Mouse (Mus musculus) adipose tissue, adult 10 weeks (tissue): ENCODE results near the gene Myocd. TPM values are rescaled to one million over a fixed set of nuclear protein-coding genes. Genes with fewer than 3 reads are reported as not detected.

Experiments
- polyA plus RNA-seq: library from polyadenylated mRNA; stranded (reverse); fragments of 350-450 nt; fragmentation: Illumina TruSeq; extraction: RNeasy Lipid Tissue Mini Kit (QIAGEN cat#74804); gene quantifications from one replicate; pipeline ENCODE4 v1.2.3, GENCODE M21; 2014; ENCODE audit warnings: low read depth, low replicate concordance

Gene Myocd
- 2.8 TPM for polyA plus RNA-seq

GRCm38 (mm10) chr11:65269851-65270473 is at the start of gene Myocd:
TSS of gene Myocd (minus strand) at chr11:65269989.

GRCm38 (mm10) chr11:65162767-65163120 is 107.0 kb downstream of the Myocd start, which contains the start of gene Arhgap44:
TSS of gene Arhgap44 (minus strand) at chr11:65162961.

GRCm38 (mm10) chr11:65159791-65160190 is 110.0 kb downstream of the Myocd start, which contains the start of gene 1700086D15Rik:
TSS of gene 1700086D15Rik (minus strand) at chr11:65159891.

Other genes starting within 250 kb of the Myocd start
- gene 1700086D15Rik, start 110.1 kb downstream of the Myocd start, polyA plus RNA-seq = not detected
- 5.9 TPM for gene Arhgap44, start 107.0 kb downstream of the Myocd start, polyA plus RNA-seq